Mouse (Mus musculus): ENCODE measurements at regions not wholly inside any gene's neighbourhood (a gene's known extent, or its start where the extent isn't known, plus 50 kb on each side); places are given as distances from the start of the nearest gene placed in this dataset.
A peak's percentile ranks its signal among the peaks of the same experiment; 100 is the strongest.

- DNase-seq (ENCODE audit: low spot score in 2 of 2), result no peak
- intact Hi-C loops (cut with DNase I), result no loop called here
These were observed 142.1 kb downstream of the Psmg1 start for GRCm38 (mm10) chr16:95848555-95849082.

GRCm38 (mm10) chr16:95847765-95848483 lies 142.8 kb downstream of the Psmg1 start:
- peak in 1 of 2 experiments; percentile 65 for DNase-seq (ENCODE audit: low spot score in 2 of 2)
- intact Hi-C loops (cut with DNase I), result no loop called here

GRCm38 (mm10) chr16:95845323-95845860 lies 143.5 kb downstream of the Ets2 start:
- DNase-seq (ENCODE audit: low spot score in 2 of 2), result no peak
- intact Hi-C loops (cut with DNase I), result no loop called here

GRCm38 (mm10) chr16:95844691-95845090 lies 142.8 kb downstream of the Ets2 start:
- intact Hi-C loops (cut with DNase I), result no loop called here
- peak in 1 of 2 experiments; percentile 55 for DNase-seq (ENCODE audit: low spot score in 2 of 2)

- intact Hi-C loops (cut with DNase I), result no loop called here
- DNase-seq (ENCODE audit: low spot score in 2 of 2), result no peak
These were observed 140.9 kb downstream of the Ets2 start for GRCm38 (mm10) chr16:95842766-95843165.

- DNase-seq (ENCODE audit: low spot score in 2 of 2), result no peak
- intact Hi-C loops (cut with DNase I), result no loop called here
These were observed 137.8 kb downstream of the Ets2 start for GRCm38 (mm10) chr16:95839512-95840253.

GRCm38 (mm10) chr16:95838886-95839430 lies 137.1 kb downstream of the Ets2 start:
- intact Hi-C loops (cut with DNase I), result no loop called here
- DNase-seq (ENCODE audit: low spot score in 2 of 2), result no peak

- intact Hi-C loops (cut with DNase I), result no loop called here
These were observed 136.6 kb downstream of the Ets2 start for GRCm38 (mm10) chr16:95838478-95838846.

GRCm38 (mm10) chr16:95837723-95838477 lies 136.0 kb downstream of the Ets2 start:
- DNase-seq (ENCODE audit: low spot score in 2 of 2), result no peak
- intact Hi-C loops (cut with DNase I), result no loop called here

More at GRCm38 (mm10) chr16:95838478-95838846, 136.6 kb downstream of the Ets2 start:
- DNase-seq (ENCODE audit: low spot score in 2 of 2), result no peak

GRCm38 (mm10) chr16:95835941-95836340 lies 134.1 kb downstream of the Ets2 start:
- intact Hi-C loops (cut with DNase I), result no loop called here
- DNase-seq (ENCODE audit: low spot score in 2 of 2), result no peak

GRCm38 (mm10) chr16:95834556-95835288 lies 132.8 kb downstream of the Ets2 start:
- intact Hi-C loops (cut with DNase I), result no loop called here
- no peak for DNase-seq (ENCODE audit: low spot score in 2 of 2)

GRCm38 (mm10) chr16:95833455-95833854 lies 131.6 kb downstream of the Ets2 start:
- intact Hi-C loops (cut with DNase I), result no loop called here
- no peak for DNase-seq (ENCODE audit: low spot score in 2 of 2)

GRCm38 (mm10) chr16:95832346-95832739 lies 130.5 kb downstream of the Ets2 start:
- intact Hi-C loops (cut with DNase I), result no loop called here
- DNase-seq (ENCODE audit: low spot score in 2 of 2), result no peak

GRCm38 (mm10) chr16:95831566-95832345 lies 129.9 kb downstream of the Ets2 start:
- intact Hi-C loops (cut with DNase I), result no loop called here
- peak; percentile 49 to 65 for DNase-seq (ENCODE audit: low spot score in 2 of 2)

GRCm38 (mm10) chr16:95827402-95827737 lies 125.5 kb downstream of the Ets2 start:
- intact Hi-C loops (cut with DNase I), result no loop called here
- DNase-seq (ENCODE audit: low spot score in 2 of 2), result peak in 1 of 2 experiments; percentile 39

GRCm38 (mm10) chr16:95826681-95827401 lies 125.0 kb downstream of the Ets2 start:
- no peak for DNase-seq (ENCODE audit: low spot score in 2 of 2)
- intact Hi-C loops (cut with DNase I), result no loop called here

- peak in 1 of 2 experiments; percentile 61 for DNase-seq (ENCODE audit: low spot score in 2 of 2)
- intact Hi-C loops (cut with DNase I), result no loop called here
These were observed 123.8 kb downstream of the Ets2 start for GRCm38 (mm10) chr16:95825723-95826122.
